Mouse (Mus musculus): ENCODE data around the gene Eif2b3. TPM values are rescaled to one million over a fixed set of nuclear protein-coding genes. Genes with fewer than 3 reads are reported as not detected.

Gene Eif2b3
- total RNA-seq, 2 experiments from 2014 or later = 11.3 to 18.2 TPM

GRCm38 (mm10) chr4:117094626-117095361 lies 75.6 kb downstream of the Eif2b3 start:
- ATAC-seq (ENCODE audit: poor library complexity, severe bottlenecking) = no peak

GRCm38 (mm10) chr4:117095551-117096452 lies 76.6 kb downstream of the Eif2b3 start, which contains the start of gene Ptch2:
TSS of gene Ptch2 (plus strand) at chr4:117096075.
- ATAC-seq (ENCODE audit: poor library complexity, severe bottlenecking) = peak; percentile 45

- ATAC-seq (ENCODE audit: poor library complexity, severe bottlenecking) = no peak
Measured at GRCm38 (mm10) chr4:117096666-117097065, 77.5 kb downstream of the Eif2b3 start.

- no peak for ATAC-seq (ENCODE audit: poor library complexity, severe bottlenecking)
Measured at GRCm38 (mm10) chr4:117097969-117098763, 79.0 kb downstream of the Eif2b3 start.

GRCm38 (mm10) chr4:117098764-117099036 lies 79.5 kb downstream of the Eif2b3 start:
- no peak for ATAC-seq (ENCODE audit: poor library complexity, severe bottlenecking)

- no peak for ATAC-seq (ENCODE audit: poor library complexity, severe bottlenecking)
Measured at GRCm38 (mm10) chr4:117100036-117100435, 80.8 kb downstream of the Eif2b3 start.

- peak; percentile 33 for ATAC-seq (ENCODE audit: poor library complexity, severe bottlenecking)
Measured at GRCm38 (mm10) chr4:117101218-117101617, 82.0 kb downstream of the Eif2b3 start.

GRCm38 (mm10) chr4:117104672-117105071 lies 85.5 kb downstream of the Eif2b3 start:
- ATAC-seq (ENCODE audit: poor library complexity, severe bottlenecking) = no peak

GRCm38 (mm10) chr4:117105127-117105526 lies 85.9 kb downstream of the Eif2b3 start:
- no peak for ATAC-seq (ENCODE audit: poor library complexity, severe bottlenecking)

- ATAC-seq (ENCODE audit: poor library complexity, severe bottlenecking) = no peak
Measured at GRCm38 (mm10) chr4:117107813-117108523, 88.8 kb downstream of the Eif2b3 start.

GRCm38 (mm10) chr4:117108524-117108849 lies 89.3 kb downstream of the Eif2b3 start:
- no peak for ATAC-seq (ENCODE audit: poor library complexity, severe bottlenecking)

- ATAC-seq (ENCODE audit: poor library complexity, severe bottlenecking) = no peak
Measured at GRCm38 (mm10) chr4:117109330-117109729, 90.1 kb downstream of the Eif2b3 start.

GRCm38 (mm10) chr4:117110249-117110648 lies 91.0 kb downstream of the Eif2b3 start:
- no peak for ATAC-seq (ENCODE audit: poor library complexity, severe bottlenecking)

- ATAC-seq (ENCODE audit: poor library complexity, severe bottlenecking) = no peak
Measured at GRCm38 (mm10) chr4:117110985-117111384, 91.8 kb downstream of the Eif2b3 start.

GRCm38 (mm10) chr4:117113237-117113636 lies 94.0 kb downstream of the Eif2b3 start:
- ATAC-seq (ENCODE audit: poor library complexity, severe bottlenecking) = no peak

- no peak for ATAC-seq (ENCODE audit: poor library complexity, severe bottlenecking)
Measured at GRCm38 (mm10) chr4:117115592-117115991, 96.4 kb downstream of the Eif2b3 start.

- peak; percentile 13 for ATAC-seq (ENCODE audit: poor library complexity, severe bottlenecking)
Measured at GRCm38 (mm10) chr4:117117931-117118330, 98.7 kb downstream of the Eif2b3 start.

GRCm38 (mm10) chr4:117119636-117120035 lies 100.4 kb downstream of the Eif2b3 start:
- no peak for ATAC-seq (ENCODE audit: poor library complexity, severe bottlenecking)

GRCm38 (mm10) chr4:117120052-117120444 lies 100.8 kb downstream of the Eif2b3 start:
- no peak for ATAC-seq (ENCODE audit: poor library complexity, severe bottlenecking)
